Mouse (Mus musculus) hindbrain, embryonic 14.5 days (tissue): ENCODE measurements around the gene Nxnl1. TPM values are rescaled to one million over a fixed set of nuclear protein-coding genes. Genes with fewer than 3 reads are reported as not detected.
A peak's percentile ranks its signal among the peaks of the same experiment; 100 is the strongest.

Experiments
- ATAC-seq: fragments of 200-750 bp; cut with Nextera tagmentation; 2 replicates; pipeline ENCODE4 v1.8.0; 2017; ENCODE audit warnings: moderate number of reproducible peaks, mild to moderate bottlenecking, moderate TSS enrichment, moderate library complexity; ENCODE audit not compliant: low FRiP score
- DNase-seq: peaks from one replicate; pipeline ENCODE4 v3.0.0-alpha.2; 2015; ENCODE audit warnings: low spot score
- H3K27ac ChIP-seq: fragments of 300-500 bp; sonication (generic); 2 replicates; pipeline ENCODE4 v1.5.1; 2014; ENCODE audit warnings: mild to moderate bottlenecking, moderate library complexity
- H3K27me3 ChIP-seq: fragments of 300-500 bp; sonication (generic); 2 replicates; pipeline ENCODE4 v1.6.1; 2014; ENCODE audit warnings: mild to moderate bottlenecking, low read length, mixed read lengths; ENCODE audit not compliant: control insufficient read depth, insufficient read depth
- H3K36me3 ChIP-seq: fragments of 300-500 bp; sonication (generic); replicated peaks from 2 replicates; pipeline ENCODE4 v1.6.1; 2014; ENCODE audit not compliant: control insufficient read depth, insufficient read depth
- H3K4me1 ChIP-seq: fragments of 300-500 bp; sonication (generic); replicated peaks from 2 replicates; pipeline ENCODE4 v1.6.1; 2014; ENCODE audit warnings: antibody characterized with exemption, low read length, mixed read lengths; ENCODE audit not compliant: control insufficient read depth, insufficient read depth
- H3K4me2 ChIP-seq: fragments of 300-500 bp; sonication (generic); replicated peaks from 2 replicates; pipeline ENCODE4 v1.6.1; 2014; ENCODE audit warnings: mild to moderate bottlenecking, moderate library complexity
- H3K4me3 ChIP-seq: fragments of 300-500 bp; sonication (generic); replicated peaks from 2 replicates; pipeline ENCODE4 v1.5.1; 2014; ENCODE audit warnings: mild to moderate bottlenecking, low read length
- H3K9ac ChIP-seq: fragments of 300-500 bp; sonication (generic); 2 replicates; pipeline ENCODE4 v1.6.1; 2014
- H3K9me3 ChIP-seq: fragments of 300-500 bp; sonication (generic); 2 replicates; pipeline ENCODE4 v1.6.1; 2016; ENCODE audit warnings: low read length; ENCODE audit not compliant: control insufficient read depth
- WGBS: fragments of 180-500 bp; shearing (Covaris S2); extraction: QIAGEN DNeasy Blood & Tissue Kit; methylation state at CpG from one replicate; pipeline ENCODE4 v1.1.7; 2014; 5-methylcytosine and 5-hydroxymethylcytosine counted together
- polyA plus RNA-seq: library from polyadenylated mRNA; unstranded; fragments of >200 nt; fragmentation: Nextera tagmentation; extraction: Ambion mirVana; gene quantifications from 2 replicates; pipeline ENCODE4 v1.2.1, GENCODE M21; 2014

Gene Nxnl1
- polyA plus RNA-seq, 1 experiment from 2014 or later: 0.13 TPM

- ATAC-seq (no peak), DNase-seq (no peak)
- H3K27ac ChIP-seq: no peak overlapping the region
- no peak overlapping the region for H3K4me2 ChIP-seq
- H3K27me3 ChIP-seq: no peaks in the 10 kb centered on the region
- no peaks in the 10 kb centered on the region for H3K9me3 ChIP-seq
- no peaks in the 10 kb centered on the region for H3K36me3 ChIP-seq
- 72% methylated on average over 7 of the region's 7 CpGs for WGBS
- no peak overlapping the region for H3K9ac ChIP-seq
- H3K4me1 ChIP-seq: peaks cover 25% of the 10 kb centered on the region
- H3K4me3 ChIP-seq: no peak overlapping the region
Measured at GRCm38 (mm10) chr8:71574426-71574825, 8.0 kb upstream of the Nxnl1 start.

DNA sequence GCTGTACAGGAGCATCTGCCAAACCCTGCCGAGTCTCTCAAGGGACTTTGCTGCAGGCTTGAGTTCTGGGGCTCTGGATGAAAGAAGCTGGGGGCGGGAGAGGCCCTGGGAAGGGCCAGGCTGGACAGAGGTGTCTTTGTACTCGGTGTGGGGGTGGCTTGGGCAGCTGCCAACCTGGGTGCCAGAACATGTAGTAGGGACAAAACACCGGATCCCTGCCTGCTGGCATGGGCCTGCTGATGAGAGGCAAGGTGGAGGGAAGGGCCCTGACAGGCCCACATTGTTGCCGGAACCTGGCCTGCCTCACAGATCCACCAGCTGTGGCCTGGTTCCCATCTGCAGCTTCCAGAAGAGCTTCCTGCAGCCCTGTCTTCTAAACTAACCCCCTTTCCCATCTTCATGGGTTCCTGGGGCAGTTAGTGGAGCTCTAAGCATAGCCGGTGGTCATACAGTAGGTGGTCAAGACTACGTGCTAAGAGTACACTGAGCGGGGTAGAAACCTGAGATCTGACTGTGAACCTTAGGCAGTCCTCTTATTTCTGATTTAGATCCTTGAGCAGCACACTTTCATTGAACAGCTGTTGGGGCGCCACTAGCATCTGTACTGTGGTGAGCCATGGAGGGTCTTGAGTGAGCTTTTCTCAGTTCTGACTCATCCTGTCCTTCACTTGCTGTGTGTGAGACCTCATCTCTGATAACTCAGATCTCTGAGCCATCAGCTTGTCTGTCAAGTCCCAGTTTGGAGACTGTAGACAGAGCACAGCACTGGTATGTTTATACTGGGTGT, 6.6 kb upstream of the Nxnl1 start:
- Histone ChIP-seq H3K27ac (peak overlapping the region; percentile 61), H3K27me3 (no peaks in the 10 kb centered on the region), H3K4me3 (no peak overlapping the region), H3K4me2 (peak overlapping the region; percentile 25), H3K9me3 (no peaks in the 10 kb centered on the region), H3K9ac (0 out of 2 replicates have a peak overlapping the region, but pooled peaks have one; percentile 20), H3K4me1 (peaks cover 25% of the 10 kb centered on the region), H3K36me3 (no peaks in the 10 kb centered on the region)
- WGBS: 70% methylated on average over 9 of the region's 9 CpGs
- DNase-seq (peak; percentile 72), ATAC-seq (no peak)

GRCm38 (mm10) chr8:71572077-71572476, 5.7 kb upstream of the Nxnl1 start:
- no peaks in the 10 kb centered on the region for H3K36me3 ChIP-seq
- WGBS: 83% methylated on average over 2 of the region's 2 CpGs
- H3K27ac ChIP-seq: peak overlapping the region; percentile 55
- peak overlapping the region; percentile 89 for H3K4me2 ChIP-seq
- H3K4me1 ChIP-seq: peaks cover 25% of the 10 kb centered on the region
- H3K9ac ChIP-seq: peak overlapping the region; percentile 80
- H3K27me3 ChIP-seq: peaks cover 6% of the 10 kb centered on the region; the same call in 1 of the 2 replicates
- no peak for DNase-seq
- ATAC-seq: no peak
- no peaks in the 10 kb centered on the region for H3K9me3 ChIP-seq
- peak overlapping the region; percentile 51; the same call in 1 of the 2 replicates for H3K4me3 ChIP-seq

DNA sequence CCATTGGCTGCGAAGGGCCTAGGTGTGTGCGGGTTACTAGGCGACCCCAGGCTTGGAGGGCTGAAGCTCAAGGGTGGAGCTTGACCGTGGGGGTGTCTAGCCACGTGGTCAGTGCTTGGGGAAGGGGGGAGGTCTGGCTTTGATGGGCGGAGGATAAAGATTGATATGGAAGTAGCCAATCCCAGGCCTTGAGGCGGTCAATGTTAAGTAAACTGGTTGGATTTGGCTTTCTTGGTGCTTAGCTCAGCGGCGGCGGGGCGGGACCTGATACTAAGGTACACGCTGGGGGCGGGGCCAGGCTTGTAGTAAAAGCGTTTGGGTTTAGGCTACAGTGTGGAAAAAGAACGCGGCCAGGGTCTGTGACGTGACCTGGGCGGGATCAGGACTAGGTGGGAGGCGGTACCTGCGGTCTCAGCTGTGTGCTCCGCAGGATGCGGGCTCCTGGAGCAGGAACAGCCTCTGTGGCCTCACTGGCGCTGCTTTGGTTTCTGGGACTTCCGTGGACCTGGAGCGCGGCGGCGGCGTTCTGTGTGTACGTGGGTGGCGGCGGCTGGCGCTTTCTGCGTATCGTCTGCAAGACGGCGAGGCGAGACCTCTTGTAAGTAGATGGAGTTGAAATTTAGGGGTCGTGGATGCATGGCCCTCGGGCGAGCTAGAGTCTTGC, 4.0 kb upstream of the Nxnl1 start:
- peak; percentile 91 for DNase-seq
- Histone ChIP-seq H3K27ac (peak overlapping the region; percentile 83), H3K27me3 (peaks cover 7% of the 10 kb centered on the region; the same call in 1 of the 2 replicates), H3K4me3 (peak overlapping the region; percentile 51), H3K9ac (peak overlapping the region; percentile 80), H3K4me1 (peaks cover 25% of the 10 kb centered on the region), H3K9me3 (no peaks in the 10 kb centered on the region), H3K4me2 (peak overlapping the region; percentile 89), H3K36me3 (no peaks in the 10 kb centered on the region)
- WGBS: under 1% methylated on average over 41 of the region's 41 CpGs
- peak; percentile 88 for ATAC-seq

DNA sequence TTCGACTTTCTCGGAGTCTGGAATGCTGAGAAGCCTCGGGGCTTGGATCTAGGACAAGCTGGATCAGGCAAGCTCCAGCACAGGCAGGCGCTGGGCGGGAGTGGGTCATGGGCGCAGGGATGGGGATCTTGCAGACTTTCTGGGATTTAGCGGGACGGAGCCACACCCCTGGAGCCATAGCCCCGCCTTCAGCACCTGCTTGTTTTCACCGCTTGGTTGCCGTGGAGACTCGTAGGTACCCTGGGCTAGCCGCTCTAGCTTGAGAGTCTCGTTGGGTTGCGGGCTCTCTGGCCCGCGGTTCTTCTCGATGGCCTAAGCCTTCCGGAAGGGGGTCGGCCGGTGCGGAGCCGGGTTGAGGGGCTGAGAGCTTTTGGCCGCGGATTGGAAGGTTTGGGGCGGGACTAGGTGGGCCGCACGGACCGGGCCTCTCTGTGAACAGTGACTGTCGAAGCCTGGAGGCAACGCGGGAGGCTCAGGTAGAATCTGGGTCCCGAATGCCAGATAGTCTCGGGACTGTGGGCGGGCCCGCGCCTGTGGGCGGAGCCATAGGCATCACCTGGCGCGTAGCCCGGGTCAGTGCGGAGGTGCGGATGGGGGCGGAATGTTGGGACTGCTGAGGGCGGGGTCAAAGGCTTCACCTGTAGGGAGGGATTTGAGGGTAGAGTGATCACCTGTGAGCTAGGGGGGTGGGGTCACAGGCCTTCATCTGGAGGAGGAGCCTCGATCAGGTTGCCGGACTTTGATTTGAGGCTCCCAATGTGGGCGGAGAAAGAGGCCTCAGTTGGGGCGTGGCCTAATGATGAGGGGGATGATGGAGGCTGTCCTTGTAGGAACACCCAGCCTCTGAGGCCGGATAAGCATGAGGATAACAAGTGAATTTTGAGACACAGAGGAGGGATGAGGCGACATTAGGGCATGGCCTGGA, 3.2 kb upstream of the Nxnl1 start:
- Histone ChIP-seq H3K36me3 (no peaks in the 10 kb centered on the region), H3K27ac (peak overlapping the region; percentile 83), H3K4me3 (peak overlapping the region; percentile 51), H3K9ac (peak overlapping the region; percentile 80), H3K27me3 (peaks cover 7% of the 10 kb centered on the region; the same call in 1 of the 2 replicates), H3K4me1 (peaks cover 25% of the 10 kb centered on the region), H3K9me3 (no peaks in the 10 kb centered on the region), H3K4me2 (peak overlapping the region; percentile 89)
- DNase-seq: peak; percentile 87
- peak; percentile 79 for ATAC-seq
- under 1% methylated on average over 51 of the region's 51 CpGs for WGBS

GRCm38 (mm10) chr8:71568941-71569340, 2.5 kb upstream of the Nxnl1 start:
- no peak for ATAC-seq
- peaks cover 10% of the 10 kb centered on the region; the same call in 1 of the 2 replicates for H3K27me3 ChIP-seq
- H3K4me2 ChIP-seq: peak overlapping the region; percentile 89
- peak overlapping the region; percentile 80 for H3K9ac ChIP-seq
- WGBS: 15% methylated on average over 6 of the region's 6 CpGs
- H3K4me1 ChIP-seq: peaks cover 25% of the 10 kb centered on the region
- peak overlapping the region; percentile 51 for H3K4me3 ChIP-seq
- no peaks in the 10 kb centered on the region for H3K9me3 ChIP-seq
- peak overlapping the region; percentile 83 for H3K27ac ChIP-seq
- no peak for DNase-seq
- no peaks in the 10 kb centered on the region for H3K36me3 ChIP-seq

GRCm38 (mm10) chr8:71568387-71568937, 2.1 kb upstream of the Nxnl1 start, which contains the start of gene Slc27a1:
TSS of gene Slc27a1 (plus strand) at chr8:71568882.
- peaks cover 15% of the 10 kb centered on the region for H3K27me3 ChIP-seq
- no peaks in the 10 kb centered on the region for H3K9me3 ChIP-seq
- H3K36me3 ChIP-seq: no peaks in the 10 kb centered on the region
- H3K9ac ChIP-seq: peak within 1 kb of the TSS; percentile 80
- DNase-seq (peak; percentile 51), ATAC-seq (peak; percentile 4; the same call in 1 of the 2 replicates)
- H3K27ac ChIP-seq: peak within 1 kb of the TSS; percentile 83
- H3K4me1 ChIP-seq: peaks cover 25% of the 10 kb centered on the region
- WGBS: 13% methylated on average over 13 of the region's 13 CpGs
- H3K4me2 ChIP-seq: peak within 1 kb of the TSS; percentile 89
- peak within 1 kb of the TSS; percentile 51 for H3K4me3 ChIP-seq

DNA sequence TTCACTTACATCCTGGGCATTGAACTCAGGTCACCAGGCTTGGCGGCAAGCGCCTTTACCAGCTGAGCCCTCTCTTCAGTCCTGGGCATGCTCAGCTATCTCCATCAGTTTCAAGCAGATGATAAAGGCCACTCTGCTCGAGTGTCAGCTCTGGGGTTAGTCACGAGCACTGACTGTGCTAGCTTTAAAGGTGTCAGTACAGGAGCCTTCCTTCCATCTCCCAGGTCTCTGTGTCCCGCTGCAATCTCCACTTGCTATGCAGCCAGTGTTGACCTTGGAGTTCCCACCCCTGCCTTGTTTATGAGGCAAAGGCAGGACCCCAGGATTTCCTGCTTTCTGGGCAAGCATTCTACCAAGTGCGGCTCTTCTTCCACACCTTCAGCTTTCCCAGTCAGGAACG, 1.2 kb upstream of the Nxnl1 start:
- H3K36me3 ChIP-seq: no peaks in the 10 kb centered on the region
- DNase-seq (no peak), ATAC-seq (no peak)
- H3K27me3 ChIP-seq: peaks cover 24% of the 10 kb centered on the region
- H3K4me1 ChIP-seq: peaks cover 22% of the 10 kb centered on the region
- H3K9me3 ChIP-seq: no peaks in the 10 kb centered on the region
- no peak overlapping the region for H3K4me2 ChIP-seq
- no peak overlapping the region for H3K27ac ChIP-seq
- WGBS: 78% methylated on average over 7 of the region's 7 CpGs
- no peak overlapping the region for H3K4me3 ChIP-seq
- H3K9ac ChIP-seq: no peak overlapping the region
